In genomic region chr1:36770998-36771397, GRCm38 (mm10) we compare ENCODE assay signal across 10 mouse cellular contexts. TPM values are rescaled to one million over a fixed set of nuclear protein-coding genes. Genes with fewer than 3 reads are reported as not detected.
DNase-seq lines count a peak whose midpoint lies in the region; ATAC-seq lines count a peak whose summit lies in the region.
"Had no signal": no experiment of that assay in that cellular context is flagged by ENCODE, and none has a peak within 500 bp of the region (broad histone marks: within the 10 kb centered on the region; RNA-seq: fewer than 3 reads in every experiment).

No protein-coding gene starts in this region.

- peaks cover 25% of the 10 kb centered on the region for H3K27me3 ChIP-seq in heart, embryonic 12.5 days (replicated peaks)
- H3K27me3 ChIP-seq in hindbrain, embryonic 13.5 days: peaks cover 19% of the 10 kb centered on the region
- peaks cover 8% of the 10 kb centered on the region; the same call in 1 of the 2 replicates for H3K27me3 ChIP-seq in midbrain, embryonic 16.5 days (ENCODE audit: control insufficient read depth, insufficient read depth, low read depth, low read length)

- H3K36me3 ChIP-seq in heart, embryonic 12.5 days: no peaks in the 10 kb centered on the region
- no peaks in the 10 kb centered on the region for H3K36me3 ChIP-seq in hindbrain, embryonic 13.5 days
- H3K36me3 ChIP-seq in midbrain, embryonic 16.5 days (ENCODE audit: control insufficient read depth, insufficient read depth, low read length): no peaks in the 10 kb centered on the region

- WGBS in heart, embryonic 12.5 days: 12% methylated on average over 27 of the region's 27 CpGs
- 20% methylated on average over 27 of the region's 27 CpGs for WGBS in hindbrain, embryonic 13.5 days
- WGBS in midbrain, embryonic 16.5 days: 12% methylated on average over 27 of the region's 27 CpGs

- H3K9me3 ChIP-seq in heart, embryonic 12.5 days (replicated peaks): 0 out of 2 replicates have a peak, but pooled peaks cover 6% of the 10 kb centered on the region
- 0 out of 2 replicates have a peak, but pooled peaks cover 6% of the 10 kb centered on the region for H3K9me3 ChIP-seq in hindbrain, embryonic 13.5 days
- H3K9me3 ChIP-seq in midbrain, embryonic 16.5 days (replicated peaks; ENCODE audit: control insufficient read depth, low read length, poor library complexity, severe bottlenecking): no peaks in the 10 kb centered on the region

- peak overlapping the region; percentile 23; the same call in 1 of the 2 replicates for H3K9ac ChIP-seq in heart, embryonic 12.5 days
- no peak overlapping the region for H3K9ac ChIP-seq in hindbrain, embryonic 13.5 days
- H3K9ac ChIP-seq in midbrain, embryonic 16.5 days (ENCODE audit: low read depth, low read length): no peak overlapping the region

- no peak overlapping the region for H3K27ac ChIP-seq in heart, embryonic 12.5 days (ENCODE audit: poor library complexity, severe bottlenecking)
- no peak overlapping the region for H3K27ac ChIP-seq in hindbrain, embryonic 13.5 days
- no peak overlapping the region for H3K27ac ChIP-seq in midbrain, embryonic 16.5 days (ENCODE audit: low read length)

- no peak for DNase-seq in heart, postnatal 25 days (ENCODE audit: low spot score)
- peak; percentile 94 for DNase-seq in ZHBTc4 (ENCODE audit: low read depth, low spot score)
- no peak for DNase-seq in right cerebral cortex, adult 2 months (ENCODE audit: low spot score in 2 of 2)
- no peak for DNase-seq in right cerebral cortex, postnatal 4 days
- no peak for DNase-seq in B cell, adult 2 months
- DNase-seq: kidney, postnatal 14 days had no signal

- intact Hi-C loops in heart, postnatal 25 days (cut with DNase I): no loop called here

- peak overlapping the region; percentile 71 for H3K4me2 ChIP-seq in heart, embryonic 12.5 days
- H3K4me2 ChIP-seq in hindbrain, embryonic 13.5 days: peak overlapping the region; percentile 44
- H3K4me2 ChIP-seq in midbrain, embryonic 16.5 days (ENCODE audit: low read length): peak overlapping the region; percentile 42

- 0 out of 2 replicates have a peak, but pooled peaks have one; percentile 11 for ATAC-seq in heart, embryonic 12.5 days (ENCODE audit: insufficient number of reproducible peaks, low FRiP score)
- ATAC-seq in hindbrain, embryonic 13.5 days (ENCODE audit: low FRiP score): no peak
- ATAC-seq in midbrain, embryonic 16.5 days: no peak

- peak overlapping the region; percentile 40 for H3K4me3 ChIP-seq in heart, embryonic 12.5 days
- peak overlapping the region; percentile 25; the same call in 1 of the 2 replicates for H3K4me3 ChIP-seq in hindbrain, embryonic 13.5 days
- H3K4me3 ChIP-seq in midbrain, embryonic 16.5 days (ENCODE audit: low read depth, low read length): peak overlapping the region; percentile 15; the same call in 1 of the 2 replicates

- H3K4me1 ChIP-seq in heart, embryonic 12.5 days (replicated peaks): 0 out of 2 replicates have a peak, but pooled peaks cover 5% of the 10 kb centered on the region
- no peaks in the 10 kb centered on the region for H3K4me1 ChIP-seq in hindbrain, embryonic 13.5 days (replicated peaks)
- H3K4me1 ChIP-seq in midbrain, embryonic 16.5 days (ENCODE audit: control insufficient read depth, insufficient read depth, low read length): no peaks in the 10 kb centered on the region

RNA-seq across cellular contexts. Expression of gene Zap70, which starts 9.4 kb away (rescaled TPM):
- 0.33 and 0.50 TPM in 2 replicates for polyA plus RNA-seq in heart, embryonic 12.5 days (2016; fragmentation: Nextera tagmentation; extraction: Ambion mirVana)
- under 1 TPM; 0.18 to 0.53 TPM for total RNA-seq in heart, postnatal 25 days (2021)
- polyA plus RNA-seq in hindbrain, embryonic 13.5 days (2015; fragmentation: Nextera tagmentation; extraction: Ambion mirVana): 0.43 and 1.2 TPM in 2 replicates
- polyA plus RNA-seq in midbrain, embryonic 16.5 days (2015; fragmentation: Nextera tagmentation; extraction: Ambion mirVana): 2.0 and 2.6 TPM in 2 replicates
- polyA plus RNA-seq: C2C12 had no signal

RNA-seq across cellular contexts. Expression of gene Actr1b, which starts 56.8 kb away (rescaled TPM):
- polyA plus RNA-seq in heart, embryonic 12.5 days (2016; fragmentation: Nextera tagmentation; extraction: Ambion mirVana): 95.0 and 103 TPM in 2 replicates
- total RNA-seq in heart, postnatal 25 days (2021): 100 to 1,000 TPM; 104 to 107 TPM
- 101 and 107 TPM in 2 replicates for polyA plus RNA-seq in hindbrain, embryonic 13.5 days (2015; fragmentation: Nextera tagmentation; extraction: Ambion mirVana)
- 92.3 and 106 TPM in 2 replicates for polyA plus RNA-seq in midbrain, embryonic 16.5 days (2015; fragmentation: Nextera tagmentation; extraction: Ambion mirVana)
